Mouse (Mus musculus) heart, adult 2 months (tissue): Measurements from ENCODE around the gene Hist1h2br. TPM values are rescaled to one million over a fixed set of nuclear protein-coding genes. Genes with fewer than 3 reads are reported as not detected.

Source experiments
- DNase-seq, 2 experiments: peaks; one replicate each; pipeline ENCODE4 v3.0.0; 2021
- H3K27ac ChIP-seq: fragments of 200-600 bp; 2 replicates; pipeline ENCODE4 v1.8.1; 2022
- H3K27me3 ChIP-seq: fragments of 200-500 bp; 2 replicates; pipeline ENCODE4 v1.6.1; 2012; ENCODE audit warnings: mild to moderate bottlenecking, low read length, inconsistent platforms, mixed read lengths; ENCODE audit not compliant: control insufficient read depth, insufficient read depth
- H3K36me3 ChIP-seq: fragments of 200-500 bp; 2 replicates; pipeline ENCODE4 v1.6.1; 2012; ENCODE audit warnings: low read length, inconsistent platforms; ENCODE audit not compliant: control insufficient read depth, insufficient read depth
- H3K4me1 ChIP-seq: fragments of 200-500 bp; 2 replicates; pipeline ENCODE4 v1.6.1; 2011; ENCODE audit warnings: low read length; ENCODE audit not compliant: control insufficient read depth, insufficient read depth
- H3K4me3 ChIP-seq: fragments of 200-600 bp; 2 replicates; pipeline ENCODE4 v1.8.1; 2022
- H3K79me2 ChIP-seq: fragments of 200-500 bp; replicated peaks from 2 replicates; pipeline ENCODE4 v1.6.1; 2012; ENCODE audit warnings: mild to moderate bottlenecking, inconsistent platforms, low read length, moderate library complexity, mixed read lengths; ENCODE audit not compliant: control insufficient read depth, insufficient read depth
- H3K9ac ChIP-seq: fragments of 200-500 bp; 2 replicates; pipeline ENCODE4 v1.6.1; 2012; ENCODE audit warnings: low read depth, mild to moderate bottlenecking, control low read depth, inconsistent platforms, low read length, mixed read lengths
- CTCF ChIP-seq: fragments of 200-600 bp; IDR thresholded peaks from 2 replicates; pipeline ENCODE4 v1.8.1; 2022; ENCODE audit warnings: antibody characterized with exemption, mild to moderate bottlenecking, moderate library complexity
- EP300 ChIP-seq: fragments of 200-500 bp; IDR thresholded peaks from 2 replicates; pipeline ENCODE4 v1.6.1; 2011; ENCODE audit warnings: low read depth, low read length, control low read depth; ENCODE audit not compliant: insufficient read depth
- POLR2A ChIP-seq: fragments of 200-500 bp; IDR thresholded peaks from 2 replicates; pipeline ENCODE4 v1.6.1; 2011; ENCODE audit warnings: mild to moderate bottlenecking, low read depth, low read length, control low read depth; ENCODE audit not compliant: insufficient read depth
- WGBS: fragments of 180-500 bp; shearing (Covaris S2); methylation state at CpG from one replicate; pipeline ENCODE4 v1.1.7; 2018; 5-methylcytosine and 5-hydroxymethylcytosine counted together
- intact Hi-C: fragments of 180-260 bp; cut with DNase I; formaldehyde crosslinking; loops from one replicate; pipeline ENCODE4 v1.15.1; 2025
- microRNA-seq, 2 experiments: library from miRNA; unstranded; fragments of <30 nt; microRNA quantifications; one replicate each; pipeline ENCODE4 v1.2.0; 2021
- polyA plus RNA-seq: library from polyadenylated mRNA; depleted of rRNA; stranded (reverse); fragments of >200 nt; gene quantifications from 2 replicates; pipeline ENCODE4 v1.2.3, GENCODE M21; 2012; rRNA removed
- total RNA-seq, 2 experiments: library from RNA; stranded (reverse); gene quantifications; 2 replicates each; pipeline ENCODE4 v1.2.3; 2021

Gene Hist1h2br
- total and polyA plus RNA-seq, 3 experiments, result 12.7 to 26.7 (median 24.3) TPM

- 76% methylated on average over 6 of the region's 6 CpGs for WGBS
- intact Hi-C loops, result no loop called here
- Histone ChIP-seq H3K79me2 (no peaks in the 10 kb centered on the region), H3K27ac (no peak overlapping the region), H3K36me3 (no peaks in the 10 kb centered on the region), H3K27me3 (no peaks in the 10 kb centered on the region), H3K4me1 (no peaks in the 10 kb centered on the region), H3K9ac (no peak overlapping the region), H3K4me3 (no peak overlapping the region)
- TF ChIP-seq EP300 (no peak), POLR2A (no peak), CTCF (no peak)
- no peak for DNase-seq
These were observed 47.2 kb downstream of the Hist1h2br start for GRCm38 (mm10) chr13:21880735-21881134.

GRCm38 (mm10) chr13:21881878-21882669 lies 48.5 kb downstream of the Hist1h2br start:
- Histone ChIP-seq H3K36me3 (no peaks in the 10 kb centered on the region), H3K79me2 (no peaks in the 10 kb centered on the region), H3K27ac (no peak overlapping the region), H3K27me3 (no peaks in the 10 kb centered on the region), H3K4me3 (peak overlapping the region; percentile 43), H3K9ac (no peak overlapping the region), H3K4me1 (no peaks in the 10 kb centered on the region)
- DNase-seq, result peak; percentile 13 to 28
- WGBS, result 21% methylated on average over 27 of the region's 27 CpGs
- intact Hi-C loops, result no loop called here
- TF ChIP-seq CTCF (no peak), POLR2A (no peak)

GRCm38 (mm10) chr13:21882760-21883405 lies 49.3 kb downstream of the Hist1h2br start:
- TF ChIP-seq POLR2A (no peak), EP300 (no peak), CTCF (no peak)
- H3K27ac ChIP-seq, result no peak overlapping the region
- WGBS, result 15% methylated on average over 13 of the region's 13 CpGs
- no peaks in the 10 kb centered on the region for H3K79me2 ChIP-seq
- no peak overlapping the region; the same call in 1 of the 2 replicates for H3K4me3 ChIP-seq
- no peaks in the 10 kb centered on the region for H3K36me3 ChIP-seq
- DNase-seq, result peak; percentile 14 to 26
- H3K4me1 ChIP-seq, result no peaks in the 10 kb centered on the region
- H3K9ac ChIP-seq, result no peak overlapping the region
- H3K27me3 ChIP-seq, result no peaks in the 10 kb centered on the region
- intact Hi-C loops, result no loop called here

- DNase-seq, result no peak
- intact Hi-C loops, result no loop called here
- Histone ChIP-seq H3K4me1 (no peaks in the 10 kb centered on the region), H3K4me3 (no peak overlapping the region), H3K79me2 (no peaks in the 10 kb centered on the region), H3K27me3 (no peaks in the 10 kb centered on the region), H3K36me3 (no peaks in the 10 kb centered on the region), H3K9ac (no peak overlapping the region), H3K27ac (no peak overlapping the region)
- TF ChIP-seq POLR2A (no peak), EP300 (no peak), CTCF (no peak)
- WGBS, result 53% methylated on average over 5 of the region's 5 CpGs
These were observed 49.9 kb downstream of the Hist1h2br start for GRCm38 (mm10) chr13:21883407-21883806.

GRCm38 (mm10) chr13:21884586-21884985 lies 51.0 kb downstream of the Hist1h2br start:
- no peak for TF ChIP-seq EP300
- TF ChIP-seq POLR2A, result no peak
- TF ChIP-seq CTCF, result no peak
- Histone ChIP-seq H3K4me1 (no peaks in the 10 kb centered on the region), H3K36me3 (no peaks in the 10 kb centered on the region), H3K79me2 (no peaks in the 10 kb centered on the region), H3K9ac (no peak overlapping the region), H3K27me3 (no peaks in the 10 kb centered on the region), H3K27ac (no peak overlapping the region), H3K4me3 (no peak overlapping the region)
- WGBS, result 83% methylated on average over 4 of the region's 4 CpGs
- DNase-seq, result no peak
- intact Hi-C loops, result no loop called here

Small RNA genes within 50 kb of the gene (microRNA-seq; reads per million reads assigned to microRNA genes)
- gene Gm19658 (0 reads per million in 2 experiments), gene Gm44346 (0 reads per million in 2 experiments), gene Gm44466 (0 reads per million in 2 experiments)

Other genes with a start within 250 kb of the Hist1h2br start
- gene Olfr1362, start 219.7 kb upstream of the Hist1h2br start, total RNA-seq, result not detected
- not detected in 2 replicates for gene Olfr1362, start 219.7 kb upstream of the Hist1h2br start, polyA plus RNA-seq
- gene Olfr11, start 191.2 kb upstream of the Hist1h2br start, total RNA-seq, result not detected
- gene Olfr11, start 191.2 kb upstream of the Hist1h2br start, polyA plus RNA-seq, result not detected in 2 replicates
- not detected for gene Olfr1361, start 170.4 kb upstream of the Hist1h2br start, total RNA-seq
- not detected in 2 replicates for gene Olfr1361, start 170.4 kb upstream of the Hist1h2br start, polyA plus RNA-seq
- gene Olfr1360, start 156.3 kb upstream of the Hist1h2br start, total RNA-seq, result not detected
- gene Olfr1360, start 156.3 kb upstream of the Hist1h2br start, polyA plus RNA-seq, result not detected in 2 replicates
- gene Olfr1359, start 135.6 kb upstream of the Hist1h2br start, total RNA-seq, result not detected
- not detected in 2 replicates for gene Olfr1359, start 135.6 kb upstream of the Hist1h2br start, polyA plus RNA-seq
- gene Hist1h2bl, start 117.6 kb upstream of the Hist1h2br start, total RNA-seq, result 10 to 100 TPM; 10.5 to 12.9 TPM
- not detected in 2 replicates for gene Hist1h2bl, start 117.6 kb upstream of the Hist1h2br start, polyA plus RNA-seq
- gene Hist1h2ai, start 117.3 kb upstream of the Hist1h2br start, total RNA-seq, result 1 to 10 TPM; 3.5 to 9.1 TPM
- 1.6 TPM in 1 of 2 replicates, not detected in the other for gene Hist1h2ai, start 117.3 kb upstream of the Hist1h2br start, polyA plus RNA-seq
- 1 to 10 TPM; 5.5 to 9.1 TPM for gene Hist1h3h, start 116.1 kb upstream of the Hist1h2br start, total RNA-seq
- not detected in 2 replicates for gene Hist1h3h, start 116.1 kb upstream of the Hist1h2br start, polyA plus RNA-seq
- 1 to 10 TPM in 1 of 2 experiments, under 1 TPM in 1; 0.78 to 2.8 TPM for gene Hist1h2bm, start 111.7 kb upstream of the Hist1h2br start, total RNA-seq
- gene Hist1h2bm, start 111.7 kb upstream of the Hist1h2br start, polyA plus RNA-seq, result 0.27 TPM in 1 of 2 replicates, not detected in the other
- 1 to 10 TPM; 1.8 to 3.2 TPM for gene Hist1h4j, start 98.7 kb upstream of the Hist1h2br start, total RNA-seq
- 0.73 TPM in 1 of 2 replicates, not detected in the other for gene Hist1h4j, start 98.7 kb upstream of the Hist1h2br start, polyA plus RNA-seq
- gene Hist1h4k, start 83.2 kb upstream of the Hist1h2br start, total RNA-seq, result 10 to 100 TPM; 24.6 to 31.5 TPM
- gene Hist1h4k, start 83.2 kb upstream of the Hist1h2br start, polyA plus RNA-seq, result 4.9 TPM in 1 of 2 replicates, not detected in the other
- gene Hist1h2ak, start 79.9 kb upstream of the Hist1h2br start, total RNA-seq, result 1 to 10 TPM; 1.3 to 4.2 TPM
- 0.62 TPM in 1 of 2 replicates, not detected in the other for gene Hist1h2ak, start 79.9 kb upstream of the Hist1h2br start, polyA plus RNA-seq
- 1 to 10 TPM; 2.6 to 6.9 TPM for gene Hist1h2bn, start 79.6 kb upstream of the Hist1h2br start, total RNA-seq
- 1.6 and 1.9 TPM in 2 replicates for gene Hist1h2bn, start 79.6 kb upstream of the Hist1h2br start, polyA plus RNA-seq
- gene Hist1h1b, start 53.1 kb upstream of the Hist1h2br start, total RNA-seq, result 1 to 10 TPM; 2.3 to 2.5 TPM
- not detected in 2 replicates for gene Hist1h1b, start 53.1 kb upstream of the Hist1h2br start, polyA plus RNA-seq
- 10 to 100 TPM in 1 of 2 experiments, 1 to 10 TPM in 1; 9.1 to 13.1 TPM for gene Hist1h3i, start 50.4 kb upstream of the Hist1h2br start, total RNA-seq
- gene Hist1h3i, start 50.4 kb upstream of the Hist1h2br start, polyA plus RNA-seq, result 1.1 and 1.7 TPM in 2 replicates
- gene Hist1h2an, start 46.5 kb upstream of the Hist1h2br start, total RNA-seq, result not detected
- not detected in 2 replicates for gene Hist1h2an, start 46.5 kb upstream of the Hist1h2br start, polyA plus RNA-seq
- 1 to 10 TPM; 1.9 to 2.3 TPM for gene Hist1h2bp, start 46.3 kb upstream of the Hist1h2br start, total RNA-seq
- gene Hist1h2bp, start 46.3 kb upstream of the Hist1h2br start, polyA plus RNA-seq, result not detected in 2 replicates
- 10 to 100 TPM; 24.4 to 26.4 TPM for gene Hist1h2bq, start 23.5 kb upstream of the Hist1h2br start, total RNA-seq
- 3.5 and 12.7 TPM in 2 replicates for gene Hist1h2bq, start 23.5 kb upstream of the Hist1h2br start, polyA plus RNA-seq
- 1 to 10 TPM in 1 of 2 experiments, not detected in 1; 7.1 TPM for gene Hist1h2ao, start 23.3 kb upstream of the Hist1h2br start, total RNA-seq
- not detected in 2 replicates for gene Hist1h2ao, start 23.3 kb upstream of the Hist1h2br start, polyA plus RNA-seq
- gene Hist1h4m, start 22.0 kb upstream of the Hist1h2br start, total RNA-seq, result 10 to 100 TPM; 42.6 to 56.8 TPM
- 1.6 TPM in 1 of 2 replicates, not detected in the other for gene Hist1h4m, start 22.0 kb upstream of the Hist1h2br start, polyA plus RNA-seq
- 1 to 10 TPM; 3.7 to 4.9 TPM for gene Hist1h4n, start 1.5 kb upstream of the Hist1h2br start, total RNA-seq
- 1.7 and 4.4 TPM in 2 replicates for gene Hist1h4n, start 1.5 kb upstream of the Hist1h2br start, polyA plus RNA-seq
- 1 to 10 TPM; 2.8 to 9.6 TPM for gene Hist1h2ap, start 236 bp upstream of the Hist1h2br start, total RNA-seq
- 1.1 and 3.4 TPM in 2 replicates for gene Hist1h2ap, start 236 bp upstream of the Hist1h2br start, polyA plus RNA-seq
- under 1 TPM; 0.70 to 0.73 TPM for gene Zfp184, start 111.4 kb downstream of the Hist1h2br start, total RNA-seq
- gene Zfp184, start 111.4 kb downstream of the Hist1h2br start, polyA plus RNA-seq, result 0.35 and 0.43 TPM in 2 replicates
- not detected for gene Pom121l2, start 147.5 kb downstream of the Hist1h2br start, total RNA-seq
- 0.06 TPM in 2 replicates for gene Pom121l2, start 147.5 kb downstream of the Hist1h2br start, polyA plus RNA-seq
- not detected for gene Prss16, start 176.0 kb downstream of the Hist1h2br start, total RNA-seq
- gene Prss16, start 176.0 kb downstream of the Hist1h2br start, polyA plus RNA-seq, result 0.23 TPM in 1 of 2 replicates, not detected in the other
- 1 to 10 TPM; 8.1 to 10.0 TPM for gene Hist1h2ah, start 201.8 kb downstream of the Hist1h2br start, total RNA-seq
- 1.1 TPM in 1 of 2 replicates, not detected in the other for gene Hist1h2ah, start 201.8 kb downstream of the Hist1h2br start, polyA plus RNA-seq
- 10 to 100 TPM in 1 of 2 experiments, 1 to 10 TPM in 1; 7.3 to 10.0 TPM for gene Hist1h2bk, start 202.1 kb downstream of the Hist1h2br start, total RNA-seq
- not detected in 2 replicates for gene Hist1h2bk, start 202.1 kb downstream of the Hist1h2br start, polyA plus RNA-seq
- 10 to 100 TPM; 11.9 to 18.1 TPM for gene Hist1h4i, start 207.6 kb downstream of the Hist1h2br start, total RNA-seq
- 5.8 and 8.3 TPM in 2 replicates for gene Hist1h4i, start 207.6 kb downstream of the Hist1h2br start, polyA plus RNA-seq
- 1 to 10 TPM; 1.7 to 4.3 TPM for gene Hist1h2ag, start 209.2 kb downstream of the Hist1h2br start, total RNA-seq
- not detected in 2 replicates for gene Hist1h2ag, start 209.2 kb downstream of the Hist1h2br start, polyA plus RNA-seq
- 1 to 10 TPM; 2.8 to 3.6 TPM for gene Hist1h2bj, start 209.5 kb downstream of the Hist1h2br start, total RNA-seq
- gene Hist1h2bj, start 209.5 kb downstream of the Hist1h2br start, polyA plus RNA-seq, result 0.59 TPM in 1 of 2 replicates, not detected in the other